Mouse (Mus musculus) adrenal gland (tissue): ENCODE measurements around the gene Tnik.

ENCODE experiments used
- intact Hi-C: fragments of 180-260 bp; cut with DNase I; formaldehyde crosslinking; loops from one replicate; pipeline ENCODE4 v1.15.1; 2025

Gene Tnik

GRCm38 (mm10) chr3:28542941-28543340 lies 279.9 kb downstream of the Tnik start:
- intact Hi-C loops, result loop anchor here (2.0 to 10.0 kb wide), 2 partner anchors 278 to 376 kb away; partner anchors contain the start of gene Tnik

DNA sequence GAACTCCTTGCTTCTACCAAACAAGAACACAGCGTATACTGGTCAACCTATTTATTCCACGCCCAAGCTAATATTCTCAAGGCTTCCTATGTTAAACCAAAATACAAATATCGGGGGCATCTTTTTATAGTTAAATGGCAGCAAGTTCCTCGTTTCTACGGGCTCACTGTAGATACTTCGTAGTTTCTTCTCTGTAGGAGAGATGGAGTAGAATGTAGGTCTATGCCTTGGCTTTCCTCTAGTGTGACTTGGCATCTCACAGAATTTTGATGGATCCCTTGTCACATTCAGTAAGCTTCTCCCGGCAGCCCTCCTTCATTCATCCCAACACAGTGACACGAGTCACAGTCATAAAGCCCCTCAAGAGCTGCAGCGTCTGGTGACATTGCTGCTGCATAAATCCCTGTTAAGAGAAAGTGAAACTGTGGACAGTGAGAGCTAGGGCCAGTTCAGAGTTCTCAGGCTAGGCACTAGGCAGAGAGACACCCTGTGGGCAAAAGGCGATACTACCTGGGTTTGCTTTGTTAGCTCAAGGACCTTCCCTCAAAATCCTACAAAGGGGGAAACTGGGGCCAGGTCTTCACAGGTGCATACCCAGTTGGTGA lies 280.5 kb downstream of the Tnik start:
- intact Hi-C loops, result loop anchor here (2.0 to 10.0 kb wide), 2 partner anchors 279 to 377 kb away; partner anchors contain the start of gene Tnik

GRCm38 (mm10) chr3:28544345-28544869 lies 281.4 kb downstream of the Tnik start:
- intact Hi-C loops, result loop anchor here (10.0 kb wide), 1 partner anchor 280 kb away; the partner anchor contains the start of gene Tnik

- intact Hi-C loops, result loop anchor here (10.0 kb wide), 1 partner anchor 283 kb away; the partner anchor contains the start of gene Tnik
Observed at GRCm38 (mm10) chr3:28547965-28548730, 285.1 kb downstream of the Tnik start.

GRCm38 (mm10) chr3:28549391-28549790 lies 286.4 kb downstream of the Tnik start:
- intact Hi-C loops, result loop anchor here (10.0 kb wide), 1 partner anchor 285 kb away; the partner anchor contains the start of gene Tnik

DNA sequence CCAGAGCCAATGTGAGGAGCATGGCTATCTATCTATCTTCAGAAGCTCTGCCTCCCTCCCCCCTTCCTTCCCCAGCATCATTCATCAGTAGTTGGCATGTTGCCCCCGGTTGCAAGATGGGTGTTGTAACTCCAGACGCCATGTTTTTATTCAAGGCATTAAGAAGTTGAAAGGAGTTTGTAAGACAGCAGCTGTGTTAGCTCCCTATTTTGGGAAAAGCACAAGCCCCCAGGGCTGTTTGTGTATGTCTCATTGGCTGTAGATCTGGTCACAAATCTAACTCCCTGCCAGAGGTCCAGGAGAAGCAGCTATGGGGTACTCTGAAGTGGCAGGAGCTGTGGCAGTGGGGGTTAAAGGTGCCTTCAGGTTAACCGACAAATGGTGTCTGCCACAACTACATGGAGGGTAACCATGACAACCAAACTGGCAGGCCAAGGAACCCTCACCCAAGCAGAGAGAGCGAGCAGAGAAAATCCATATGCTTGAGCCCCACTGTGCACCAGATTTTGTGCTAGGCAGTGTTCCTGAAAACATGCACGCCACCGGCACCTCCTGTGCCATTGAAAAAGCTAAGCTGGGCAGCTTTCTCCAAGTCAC lies 287.6 kb downstream of the Tnik start:
- intact Hi-C loops, result no loop called here

- intact Hi-C loops, result no loop called here
Observed at GRCm38 (mm10) chr3:28551756-28552155, 288.7 kb downstream of the Tnik start.

- intact Hi-C loops, result no loop called here
Observed at GRCm38 (mm10) chr3:28554934-28555333, 291.9 kb downstream of the Tnik start.

DNA sequence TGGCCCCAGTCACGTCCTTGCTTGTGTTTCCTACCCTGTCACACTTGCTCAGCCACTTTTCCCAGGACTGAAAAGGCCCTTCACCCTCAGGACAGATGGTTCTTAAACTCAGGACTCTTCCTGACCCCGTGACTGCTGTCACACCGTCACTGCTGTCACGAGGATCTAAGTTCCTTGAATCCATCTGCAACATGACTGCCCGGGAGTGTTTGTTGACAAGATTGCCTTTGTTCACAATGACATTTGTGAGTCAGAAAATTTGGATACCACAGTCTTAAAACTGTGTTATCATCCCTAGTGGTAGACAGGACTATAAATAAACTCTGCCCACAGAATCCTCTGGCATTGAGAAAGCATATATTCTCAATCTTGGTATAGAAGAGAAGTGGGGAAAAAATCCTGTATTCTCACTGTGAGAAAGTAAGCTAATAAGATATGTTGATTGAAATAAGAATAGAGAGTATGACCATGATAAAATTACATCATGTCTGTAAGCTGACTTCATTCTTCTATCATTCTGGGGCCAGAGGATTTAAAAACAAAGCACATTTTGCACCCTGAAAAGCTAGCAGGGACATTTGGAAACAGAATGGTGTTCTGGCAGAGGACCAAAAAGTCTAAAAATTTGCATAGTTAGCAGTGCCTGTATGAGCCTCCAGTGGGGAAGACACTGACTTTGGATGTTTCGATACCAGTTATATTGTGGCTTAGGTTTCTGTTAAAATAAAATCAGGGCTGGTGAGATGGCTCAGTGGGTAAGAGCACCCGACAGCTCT lies 293.0 kb downstream of the Tnik start:
- intact Hi-C loops, result no loop called here

GRCm38 (mm10) chr3:28558328-28558871 lies 295.4 kb downstream of the Tnik start:
- intact Hi-C loops, result no loop called here

DNA sequence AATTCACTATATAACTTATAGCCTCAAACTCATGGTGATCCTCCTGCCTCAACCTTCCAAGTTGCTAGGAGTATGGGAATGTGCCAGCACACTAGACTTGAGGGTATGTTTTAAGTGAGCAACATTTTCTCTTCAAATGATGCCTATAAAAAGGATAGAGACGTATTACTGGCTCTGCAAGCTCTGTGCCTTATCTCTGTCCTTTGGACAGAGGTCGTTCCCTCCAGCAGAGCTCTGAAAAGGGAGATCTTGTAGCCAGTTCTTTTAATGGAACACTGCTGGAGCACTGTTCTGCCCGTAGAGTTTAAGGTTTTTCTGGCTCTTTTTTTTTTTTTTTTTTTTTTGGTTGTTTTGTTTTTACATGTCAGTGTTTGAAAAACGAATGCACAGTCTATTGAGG lies 298.4 kb downstream of the Tnik start:
- intact Hi-C loops, result loop anchor here (5.0 kb wide), 1 partner anchor 186 kb away; no protein-coding TSS in a partner anchor

DNA sequence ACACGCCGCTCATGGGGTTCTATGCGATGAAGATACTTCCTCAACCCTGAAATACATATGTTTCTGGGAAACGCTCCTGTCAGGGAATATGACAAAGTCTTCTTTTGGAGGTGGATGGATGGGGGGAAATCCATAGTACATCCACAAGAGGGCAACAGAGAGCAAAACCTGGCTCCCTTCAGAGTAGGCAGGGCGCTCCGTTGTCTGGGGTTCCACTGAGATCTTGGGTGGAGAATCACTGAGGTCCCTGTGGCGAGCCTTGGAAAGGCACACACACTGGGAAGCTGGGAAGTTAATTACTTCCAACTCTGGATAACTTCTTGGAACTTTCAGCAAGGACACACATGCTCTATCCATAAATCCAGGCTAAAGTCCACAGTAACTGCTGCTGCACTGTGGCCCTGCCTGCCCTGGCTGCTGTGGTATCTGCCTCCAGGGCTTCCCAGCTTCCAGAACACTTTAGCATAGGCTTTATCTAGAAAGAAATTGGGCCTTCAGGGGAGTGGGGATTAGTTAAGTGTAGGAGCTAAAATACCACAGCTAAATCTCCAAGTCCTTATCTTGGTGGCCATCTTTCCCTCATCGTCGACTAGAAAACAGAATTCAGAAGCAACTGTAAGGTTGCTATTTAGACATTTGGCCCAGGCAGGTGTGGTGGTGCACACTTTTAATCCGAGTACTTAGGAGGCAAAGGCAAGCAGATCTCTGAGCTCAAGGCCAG lies 299.8 kb downstream of the Tnik start:
- intact Hi-C loops, result loop anchor here (5.0 kb wide), 1 partner anchor 185 kb away; no protein-coding TSS in a partner anchor

GRCm38 (mm10) chr3:28564370-28565357 lies 301.6 kb downstream of the Tnik start:
- intact Hi-C loops, result loop anchor here (5.0 kb wide), 1 partner anchor 183 kb away; no protein-coding TSS in a partner anchor

DNA sequence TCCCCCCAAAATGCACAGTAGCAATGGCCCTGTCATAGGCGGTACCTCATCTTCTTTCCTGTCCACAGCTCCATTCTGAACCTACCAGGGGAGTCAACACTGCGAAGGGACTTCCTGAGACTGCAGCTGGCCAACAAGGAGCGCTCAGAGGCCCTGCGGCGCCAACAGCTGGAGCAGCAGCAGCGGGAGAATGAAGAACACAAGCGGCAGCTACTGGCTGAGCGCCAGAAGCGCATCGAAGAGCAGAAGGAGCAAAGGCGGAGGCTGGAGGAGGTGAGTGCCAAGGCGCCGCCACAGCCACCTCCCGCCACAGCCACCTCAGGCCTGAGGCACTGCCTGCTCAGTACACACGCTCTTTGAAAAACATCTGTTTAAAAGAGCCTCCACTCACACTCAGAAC lies 314.3 kb downstream of the Tnik start:
- intact Hi-C loops, result no loop called here

- intact Hi-C loops, result no loop called here
Observed at GRCm38 (mm10) chr3:28578950-28579615, 316.1 kb downstream of the Tnik start.

GRCm38 (mm10) chr3:28585750-28586465 lies 322.9 kb downstream of the Tnik start:
- intact Hi-C loops, result no loop called here

DNA sequence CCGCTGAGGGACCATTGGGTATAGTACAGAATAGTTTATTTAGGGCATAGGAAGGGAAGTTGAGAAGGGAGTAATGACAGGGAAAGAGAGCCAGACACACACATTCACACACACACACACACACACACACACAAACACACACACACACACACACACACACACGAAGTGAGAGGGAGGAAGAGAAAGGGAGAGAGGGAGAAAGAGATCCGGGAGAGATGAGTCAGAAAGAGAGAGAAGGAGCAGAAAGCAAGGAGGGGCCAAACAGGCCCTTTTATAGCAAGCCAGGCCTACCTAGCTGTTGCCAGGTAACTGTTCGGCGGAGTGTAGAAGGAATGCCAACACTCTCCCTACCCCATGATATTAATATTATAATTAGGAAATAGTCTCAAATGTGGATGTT lies 324.8 kb downstream of the Tnik start:
- intact Hi-C loops, result no loop called here
